Mouse (Mus musculus) ZHBTc4 (cell line): Measurements from ENCODE around the gene Pacrg.

ENCODE experiments used
- DNase-seq: peaks from one replicate; pipeline ENCODE4 v3.0.0-alpha.2; 2011; ENCODE audit warnings: low read depth, low spot score

The Pacrg gene

DNA sequence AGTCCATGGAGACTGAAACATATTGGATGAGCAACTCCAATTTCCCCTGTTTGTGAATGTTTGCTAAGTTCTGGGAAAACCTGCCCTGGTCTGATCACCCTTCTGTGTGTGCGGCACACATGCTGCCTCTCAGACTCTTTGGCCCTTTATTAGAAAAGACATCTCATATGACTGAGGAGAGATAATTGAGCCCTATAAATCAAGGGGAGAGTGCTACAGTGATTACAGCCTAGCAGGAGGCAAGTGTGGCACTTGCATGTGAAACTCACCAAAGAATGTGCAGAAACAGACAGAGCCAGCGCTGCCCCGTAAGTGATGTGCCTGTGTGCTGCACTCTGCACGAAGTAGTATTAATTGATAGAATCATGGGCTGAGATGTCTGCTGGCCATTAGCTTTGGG is 383.7 kb downstream of the Pacrg start:
- no peak for DNase-seq

DNA sequence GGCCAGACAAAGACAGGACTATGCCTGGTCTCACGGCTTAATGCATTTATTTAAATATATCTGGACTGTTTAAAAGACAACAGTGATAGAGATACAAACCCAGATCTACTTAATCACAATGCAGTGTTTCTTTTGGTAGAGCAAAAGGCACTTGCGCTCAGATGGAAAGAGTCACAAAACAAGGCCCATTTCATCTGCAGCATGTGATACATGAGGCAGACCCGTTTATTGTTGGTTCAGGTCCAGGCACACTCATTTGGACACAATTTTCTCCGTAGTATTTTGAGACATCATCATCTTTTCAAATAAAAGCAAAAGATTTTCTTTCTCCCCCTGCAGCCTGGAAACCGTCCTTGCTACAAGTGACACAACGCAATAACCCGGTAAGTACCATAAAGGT is 384.1 kb downstream of the Pacrg start:
- no peak for DNase-seq

DNA sequence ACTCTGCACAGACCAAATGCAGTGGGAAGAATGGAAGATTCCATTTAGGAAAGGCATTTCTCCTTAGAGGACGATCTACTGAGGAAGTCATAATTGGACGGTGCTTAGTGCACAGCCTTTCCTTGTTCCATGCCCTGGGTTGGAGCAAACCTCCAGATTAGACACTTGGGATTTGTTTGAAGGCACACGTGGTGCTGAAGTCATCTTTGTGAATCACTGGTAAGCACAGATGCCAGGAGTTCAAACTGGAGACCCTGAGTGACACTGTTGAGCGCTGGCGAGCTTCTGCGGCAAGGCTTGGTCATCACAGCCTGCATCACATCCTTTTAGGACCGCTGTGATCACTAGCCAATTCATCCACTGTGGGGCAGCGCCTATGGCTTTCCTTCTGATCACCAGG is 385.7 kb downstream of the Pacrg start:
- no peak for DNase-seq

DNA sequence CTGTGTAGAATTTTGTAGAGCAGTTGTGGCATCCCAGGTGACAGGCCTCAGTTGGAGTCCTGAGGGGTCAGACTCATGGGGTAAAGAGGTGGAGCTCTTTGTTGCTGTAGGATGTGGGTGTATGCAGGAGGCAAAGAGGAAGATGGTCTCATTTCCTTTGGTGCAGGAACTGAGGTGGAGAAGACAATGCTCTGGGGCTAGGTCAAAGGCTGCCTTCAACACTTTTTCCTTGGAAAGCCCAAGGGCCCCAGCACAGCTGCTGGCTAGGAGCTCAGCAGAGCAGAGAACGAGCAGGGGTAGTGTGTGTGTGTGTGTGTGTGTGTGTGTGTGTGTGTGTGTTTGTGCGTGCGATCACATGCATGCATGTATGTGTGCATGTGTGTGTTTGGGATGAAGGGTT is 387.3 kb downstream of the Pacrg start:
- no peak for DNase-seq

DNA sequence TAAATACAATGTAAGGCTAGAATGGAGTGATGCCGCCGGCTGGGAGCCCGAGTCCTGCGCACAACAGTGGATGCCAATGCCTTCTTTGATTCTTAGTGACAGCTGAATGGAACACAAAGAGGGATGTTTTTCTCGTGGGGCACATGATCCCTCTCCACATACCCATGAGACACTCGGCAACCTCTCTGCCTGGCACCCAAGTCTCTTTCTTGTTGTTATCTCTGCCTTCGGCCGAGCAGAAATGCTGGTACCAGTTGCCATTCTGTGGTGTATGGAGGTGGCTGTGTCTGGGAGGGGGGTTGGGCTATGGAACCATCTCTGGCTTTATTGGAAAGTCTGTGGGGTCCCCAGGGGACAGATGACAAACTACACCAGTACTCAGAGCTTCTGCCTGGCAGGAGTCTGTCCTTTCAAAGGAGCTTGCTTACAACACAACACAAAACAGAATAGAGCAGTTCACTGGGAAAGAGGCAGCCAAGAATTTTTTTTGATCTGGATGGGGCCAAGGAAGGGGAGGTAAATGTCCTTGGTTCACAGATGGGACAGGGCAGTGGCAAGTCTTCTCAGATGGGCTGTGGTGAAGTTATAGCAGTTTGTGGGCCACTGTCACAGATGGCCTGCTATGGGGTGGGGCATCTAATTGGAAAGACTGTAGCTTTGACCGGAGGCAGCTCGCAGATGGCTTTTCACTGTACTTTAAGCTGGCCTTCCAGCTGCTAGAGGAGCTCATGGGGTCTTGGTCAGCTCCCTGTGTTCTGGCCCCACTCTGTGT is 388.6 kb downstream of the Pacrg start:
- no peak for DNase-seq

DNA sequence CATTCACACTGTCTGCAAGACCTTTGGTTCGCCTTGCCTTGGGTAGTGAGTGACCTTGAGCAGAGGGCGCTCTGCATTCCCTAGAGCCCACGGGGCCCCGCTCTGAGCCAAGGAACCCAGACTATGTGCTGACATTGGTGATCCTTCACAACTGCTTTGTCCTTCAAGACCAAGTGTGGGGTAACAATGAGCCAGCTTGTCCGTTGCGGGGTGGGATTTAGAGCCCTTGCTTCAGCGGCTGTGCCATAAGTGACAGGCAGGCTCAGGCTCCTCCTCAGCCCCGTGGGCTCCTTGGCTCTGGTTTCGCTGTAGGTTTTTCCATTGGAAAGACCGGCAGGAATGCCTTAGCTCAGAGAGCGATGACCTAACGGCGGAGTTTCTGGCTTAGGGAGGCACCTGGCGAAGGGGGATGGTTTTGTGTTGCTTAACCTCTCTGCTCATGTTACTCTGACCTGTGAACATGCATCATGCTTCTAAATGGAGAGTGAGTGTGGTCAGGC is 390.3 kb downstream of the Pacrg start:
- peak; percentile 64 for DNase-seq

DNA sequence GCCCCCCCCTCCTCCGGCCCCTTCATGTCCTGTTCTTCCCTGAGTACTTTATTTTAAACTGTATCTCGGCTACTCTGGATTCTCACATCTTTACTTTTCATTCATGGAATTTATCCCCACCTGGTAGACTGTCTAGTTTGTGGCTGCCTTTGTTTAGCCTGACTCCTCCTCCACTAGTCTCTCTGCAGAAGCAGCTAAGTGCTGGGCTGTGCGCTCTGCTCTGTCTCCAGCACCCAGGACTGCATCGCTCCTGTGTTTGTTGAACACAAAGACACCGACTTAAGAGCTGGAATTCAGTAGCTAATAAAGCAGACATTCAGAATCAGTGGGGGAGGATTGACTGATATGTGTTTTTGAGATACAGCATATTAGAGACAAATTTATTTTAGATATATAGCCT is 391.7 kb downstream of the Pacrg start:
- DNase-seq: peak; percentile 35

DNA sequence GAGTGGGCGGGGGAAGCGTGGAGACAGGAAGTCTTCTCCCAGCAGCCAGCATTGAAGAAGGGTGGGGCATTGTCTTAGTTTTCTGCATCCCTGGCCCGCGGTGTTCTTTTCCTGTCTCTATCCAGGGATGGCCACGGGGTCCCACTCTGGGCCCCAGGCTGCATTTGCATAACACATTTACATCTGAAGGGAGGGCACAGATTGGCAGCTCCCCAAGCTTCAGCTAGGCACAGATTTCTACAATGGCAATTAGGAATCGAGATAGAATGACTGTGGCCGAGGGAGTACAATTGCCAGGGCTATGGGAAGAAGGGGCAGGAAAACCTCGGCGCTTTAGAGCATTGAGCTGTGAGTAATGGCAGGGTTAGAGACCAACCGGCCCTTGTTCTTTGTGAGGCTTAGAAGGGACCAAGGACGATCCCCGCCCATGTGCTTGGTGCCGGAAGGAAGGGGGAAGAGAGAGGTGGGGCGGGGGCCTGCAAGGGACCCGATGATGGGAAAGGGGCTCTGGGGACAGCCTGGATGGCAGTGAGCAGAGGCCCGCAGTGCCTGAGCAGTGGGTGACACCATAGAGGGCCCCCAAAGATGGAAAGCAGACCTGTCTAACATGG is 398.5 kb downstream of the Pacrg start:
- peak; percentile 91 for DNase-seq

DNA sequence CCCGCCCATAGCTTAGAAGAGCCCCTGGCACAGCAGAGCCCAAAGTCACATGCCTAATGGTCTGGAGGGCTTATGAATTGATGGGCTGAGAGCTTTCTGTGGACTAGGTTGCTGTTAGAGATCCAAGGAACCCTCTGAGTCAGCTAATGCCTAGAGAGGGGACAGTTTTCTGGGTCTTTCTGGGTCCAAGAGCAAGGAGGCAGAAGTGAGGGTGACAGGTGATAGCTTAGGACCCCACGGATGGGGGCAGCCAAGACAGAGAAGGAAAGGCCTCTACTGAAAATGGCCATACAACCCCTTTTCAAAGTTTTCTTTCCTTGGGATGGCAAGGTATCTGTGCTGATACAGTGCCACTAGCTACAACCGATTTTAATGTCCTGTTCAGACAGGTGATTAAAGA is 399.1 kb downstream of the Pacrg start:
- DNase-seq: no peak

DNA sequence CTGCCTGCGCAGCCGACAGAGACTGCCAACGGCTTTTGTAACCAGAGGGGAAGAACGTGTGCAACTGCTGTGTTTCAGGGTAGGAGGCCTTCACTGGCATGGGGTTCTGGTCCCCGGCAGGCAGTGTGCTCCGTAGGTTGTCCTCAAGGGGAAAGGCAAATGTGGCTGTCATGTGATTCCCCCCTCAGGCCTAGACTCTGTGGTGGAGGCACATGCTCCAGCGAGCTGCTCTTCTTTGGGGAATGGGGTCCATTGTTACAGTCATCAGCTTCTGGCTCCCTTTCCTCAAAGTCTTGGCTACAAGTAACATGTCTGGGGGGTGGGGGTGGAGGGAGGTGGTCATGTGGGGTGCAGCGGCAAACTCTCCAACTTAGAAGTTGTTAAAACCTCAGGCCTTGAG is 400.3 kb downstream of the Pacrg start:
- no peak for DNase-seq

DNA sequence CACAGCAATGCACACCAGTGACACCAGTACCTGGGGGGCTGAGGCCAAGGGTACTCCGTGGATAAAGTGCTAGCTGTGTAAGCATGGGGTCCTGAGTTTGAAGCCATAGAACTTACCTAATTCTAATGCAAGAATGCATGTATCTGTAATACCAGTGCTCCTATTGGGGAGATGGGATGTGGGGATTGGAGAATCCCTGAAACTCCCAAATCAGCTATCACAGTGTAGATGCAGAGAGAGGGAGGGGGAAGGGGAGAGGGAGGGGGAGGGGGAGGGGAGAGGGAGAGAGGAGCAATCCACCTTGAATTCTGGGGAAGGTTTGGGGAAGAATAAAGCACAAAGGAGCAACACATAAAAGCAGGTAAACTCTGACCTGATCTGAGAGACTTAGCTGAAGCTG is 405.2 kb downstream of the Pacrg start:
- no peak for DNase-seq

DNA sequence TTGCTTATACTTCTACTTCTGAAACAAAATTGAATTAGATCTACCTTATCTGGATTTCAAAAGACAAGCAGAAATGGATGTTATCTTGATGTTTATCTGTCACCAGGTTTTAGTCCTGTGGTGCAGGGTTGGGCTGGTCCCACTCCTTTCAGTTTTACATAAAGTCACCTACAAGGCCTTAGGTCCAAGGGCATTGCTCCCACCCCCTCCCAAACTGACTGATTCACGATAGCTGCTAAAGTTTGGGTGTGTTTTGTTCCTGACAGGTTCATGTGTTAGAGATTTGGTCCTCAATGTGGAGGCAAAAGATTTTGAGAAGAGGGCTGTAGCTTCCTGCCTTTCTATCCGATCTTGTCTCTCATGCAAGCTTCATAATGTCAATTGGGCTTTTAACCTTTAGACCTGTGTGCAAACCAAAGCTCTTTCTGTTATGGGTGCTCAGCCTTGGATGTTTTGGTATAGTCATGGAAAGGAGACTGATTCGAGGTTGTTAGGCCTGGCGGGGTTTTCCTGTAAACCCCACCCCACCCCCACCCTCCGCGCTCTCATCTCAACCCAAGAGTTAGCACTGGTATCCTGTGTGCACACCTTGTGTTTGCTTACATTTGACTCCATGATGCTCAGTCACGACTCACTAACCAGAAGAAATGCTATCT is 407.5 kb downstream of the Pacrg start:
- DNase-seq: peak; percentile 96

DNA sequence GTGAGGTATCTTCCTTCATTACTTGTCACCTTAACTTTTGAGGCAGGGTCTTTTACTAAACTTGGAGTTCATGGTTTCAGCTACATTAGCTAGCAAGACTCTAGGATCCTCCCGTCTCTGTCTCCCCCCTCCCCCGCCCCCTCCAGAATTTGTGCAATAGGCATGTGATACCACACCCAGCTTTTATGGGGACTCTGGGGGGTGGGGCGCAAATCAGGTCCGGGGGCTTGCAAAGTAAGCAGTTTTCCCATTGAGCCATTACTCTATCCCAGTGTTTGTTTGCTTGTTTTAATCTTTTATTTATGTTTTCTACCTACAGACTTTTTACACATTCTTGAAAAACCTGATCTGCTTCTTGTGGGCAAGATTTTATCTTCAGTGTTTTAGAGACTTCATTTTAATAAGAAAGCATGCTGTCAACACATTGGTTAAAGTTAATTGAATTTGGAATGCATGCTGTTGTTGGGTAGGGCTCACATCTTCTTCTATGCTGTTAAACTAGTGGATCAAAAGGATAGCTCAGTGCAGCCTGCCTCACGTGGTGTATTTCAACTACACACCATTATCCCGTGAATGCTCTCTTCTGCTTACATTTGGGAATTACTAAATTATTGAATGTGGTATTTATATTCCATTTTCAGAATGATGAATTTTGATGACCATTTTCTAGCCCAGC is 408.1 kb downstream of the Pacrg start:
- peak; percentile 92 for DNase-seq

DNA sequence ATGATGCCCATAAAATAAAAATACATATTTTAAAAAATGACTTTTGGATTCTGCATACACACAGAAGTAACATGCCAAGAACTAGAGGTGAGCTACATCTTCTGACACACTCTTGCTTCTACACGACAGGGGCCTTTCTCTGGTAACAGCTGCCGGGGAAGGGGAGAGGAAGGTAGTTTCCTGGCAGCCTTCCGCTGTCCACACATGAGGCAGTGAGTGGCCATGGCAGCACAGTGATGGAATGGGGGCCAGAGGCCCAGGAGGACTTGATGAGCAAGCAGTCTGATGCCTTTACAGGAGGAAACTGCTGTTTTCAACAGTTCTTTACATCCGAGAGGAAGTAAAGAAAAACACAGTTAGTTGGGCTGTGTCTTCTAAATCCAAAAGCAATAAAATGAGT is 409.3 kb downstream of the Pacrg start:
- no peak for DNase-seq

DNA sequence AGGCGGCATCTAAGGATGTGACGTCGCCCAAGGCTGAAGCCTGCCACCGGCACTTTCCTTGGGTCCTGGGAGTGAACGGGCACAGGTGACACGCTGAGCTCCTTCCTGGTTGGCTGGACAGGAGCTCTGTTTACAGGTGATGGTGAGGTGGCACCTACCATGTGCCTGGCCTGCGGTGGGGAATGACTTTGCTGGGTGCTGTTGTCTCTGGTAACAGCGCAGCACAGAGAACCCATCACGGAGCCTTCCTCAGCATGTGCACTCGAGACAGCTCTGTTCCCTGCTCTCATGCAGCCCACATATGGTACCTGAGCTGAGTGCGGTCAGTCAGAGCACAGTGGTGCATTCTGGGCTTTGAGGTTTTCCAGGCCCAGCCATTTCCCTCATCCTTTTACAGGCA is 410.7 kb downstream of the Pacrg start:
- no peak for DNase-seq

DNA sequence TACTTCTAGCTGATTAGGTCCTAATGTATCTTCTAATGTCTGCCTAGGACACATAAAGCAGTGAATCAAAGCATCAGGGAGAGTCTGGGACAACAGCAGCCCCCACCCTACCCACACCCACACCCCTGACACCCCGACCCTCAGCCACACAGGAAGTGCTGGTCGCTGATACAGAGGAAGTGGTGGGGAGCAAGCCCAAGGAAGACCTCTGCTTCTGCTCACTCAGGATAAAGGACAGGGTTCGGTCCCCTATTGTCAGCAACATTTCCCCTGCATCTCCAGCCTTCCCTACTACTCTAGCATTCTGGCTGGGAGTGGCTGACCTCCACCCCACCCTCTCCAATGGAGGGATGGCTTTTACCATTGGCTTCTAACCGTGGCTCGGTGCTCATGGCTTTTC is 414.8 kb downstream of the Pacrg start:
- DNase-seq: peak; percentile 51

DNA sequence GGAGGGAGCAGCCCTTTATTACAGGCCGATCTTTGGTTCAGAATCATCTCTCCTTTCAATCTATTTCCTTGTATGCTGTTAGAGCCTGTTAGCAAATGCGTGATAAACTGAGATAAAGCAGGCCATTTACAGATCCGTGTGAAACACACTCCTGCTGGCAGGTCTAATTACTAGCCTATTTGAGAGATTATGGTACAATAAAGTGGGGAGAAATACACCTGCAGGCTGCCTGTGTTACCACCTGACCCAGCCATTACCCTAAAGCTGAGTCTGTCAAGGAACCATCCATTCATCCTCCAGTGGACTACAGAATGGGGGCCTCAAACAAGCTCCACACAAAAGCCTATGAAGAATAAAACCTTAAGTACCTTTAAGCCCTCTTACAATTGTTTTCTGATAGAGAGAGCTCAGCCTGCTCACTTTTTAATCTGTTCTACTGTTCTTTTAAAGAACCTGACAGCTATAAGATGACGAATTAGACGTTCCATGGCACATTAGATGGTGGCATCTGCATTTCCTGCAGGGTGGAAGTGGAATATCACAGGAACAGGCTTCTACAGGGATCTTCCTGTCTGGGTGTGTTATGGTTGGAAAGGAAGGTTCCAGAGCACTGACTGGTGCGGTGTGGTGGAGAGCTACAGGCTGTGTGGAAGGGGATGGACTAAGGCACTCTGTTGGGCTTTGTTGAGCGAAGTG is 422.4 kb downstream of the Pacrg start:
- no peak for DNase-seq

DNA sequence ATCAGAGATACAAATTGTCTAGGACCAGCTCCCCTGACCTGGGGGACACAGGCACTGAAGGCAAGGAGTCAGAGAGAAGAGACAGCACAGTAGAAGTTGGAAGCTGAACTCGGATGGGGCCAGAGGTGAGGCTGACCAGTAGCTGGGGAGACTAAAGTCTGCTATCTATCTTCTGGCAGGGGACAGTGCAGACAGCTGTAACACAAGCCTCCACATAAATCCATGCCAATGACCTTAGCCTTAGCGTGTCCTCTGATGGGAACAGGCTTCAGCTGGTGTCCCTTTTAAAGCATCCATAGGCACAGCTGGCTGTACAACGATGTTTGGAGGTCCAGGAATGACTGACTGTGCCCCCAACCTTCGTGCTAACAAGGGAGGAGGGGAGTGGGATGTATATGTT is 423.1 kb downstream of the Pacrg start:
- DNase-seq: no peak

DNA sequence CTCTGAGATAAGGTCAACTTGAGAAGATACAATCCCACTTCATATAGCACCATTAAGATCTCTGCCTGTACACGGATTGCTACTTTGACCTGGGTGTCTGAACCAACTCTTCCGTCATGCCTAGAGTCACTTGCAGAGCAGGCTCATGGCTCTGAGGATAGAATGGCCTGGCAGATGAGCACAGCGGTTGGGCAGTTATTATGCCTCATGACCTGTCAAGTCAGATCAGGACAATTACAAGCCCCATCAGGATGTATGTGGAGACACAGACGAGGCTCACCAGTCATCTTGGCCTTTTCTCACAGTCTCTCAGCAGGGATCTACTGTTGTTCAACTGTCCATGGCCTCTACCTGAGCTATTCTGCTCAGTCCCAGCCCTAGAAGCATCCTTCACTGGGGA is 424.0 kb downstream of the Pacrg start:
- no peak for DNase-seq

DNA sequence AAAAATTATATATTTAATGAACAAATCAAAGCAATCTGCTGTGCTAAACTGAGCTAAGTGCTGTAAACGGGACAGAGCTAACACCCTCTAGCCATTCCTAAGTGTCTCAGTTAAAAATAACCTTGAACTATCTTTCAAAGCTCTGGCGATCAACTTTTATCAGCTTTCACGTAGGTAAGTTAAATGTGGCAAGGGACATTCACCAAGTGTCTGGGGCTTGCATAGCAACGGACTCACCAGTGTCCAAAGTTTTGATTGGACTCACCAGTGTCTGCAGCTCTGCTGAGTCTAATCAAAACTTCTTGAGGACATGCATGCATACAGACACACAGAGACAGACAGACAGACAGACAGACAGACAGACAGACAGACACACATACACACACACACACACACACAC is 425.7 kb downstream of the Pacrg start:
- no peak for DNase-seq

DNA sequence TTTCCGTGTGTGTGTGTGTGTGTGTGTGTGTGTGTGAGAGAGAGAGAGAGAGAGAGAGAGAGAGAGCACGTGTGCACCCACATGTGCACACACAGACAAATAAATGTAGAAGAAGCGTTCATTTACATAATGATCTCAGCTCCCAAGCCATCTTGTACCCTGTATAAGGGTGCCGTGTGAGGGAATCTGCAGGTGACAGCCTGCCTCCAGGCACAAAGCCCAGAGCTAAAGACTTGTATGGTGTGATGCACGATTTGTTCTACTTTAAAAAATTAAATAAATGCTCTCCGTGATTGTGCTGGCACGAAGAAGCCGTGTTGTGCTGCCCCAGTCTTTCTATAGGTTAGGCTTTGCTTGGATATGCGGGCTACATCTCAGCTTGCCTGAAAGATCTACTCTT is 426.2 kb downstream of the Pacrg start:
- DNase-seq: no peak
